Mouse (Mus musculus) kidney, adult 8-10 months (tissue): ENCODE results near the gene Dcdc2c.

Experiments
- DNase-seq, 2 experiments: peaks; one replicate each; pipeline ENCODE4 v3.0.0; 2022

Dcdc2c gene

GRCm38 (mm10) chr12:28552299-28552698 is at the start of gene Dcdc2c:
Dcdc2c (minus strand) TSS chr12:28552399.
- no peak for DNase-seq

- no peak for DNase-seq
These were observed 46.4 kb upstream of the Dcdc2c start for GRCm38 (mm10) chr12:28598526-28598991.

GRCm38 (mm10) chr12:28598110-28598509 is 45.9 kb upstream of the Dcdc2c start:
- no peak for DNase-seq

GRCm38 (mm10) chr12:28597699-28598098 is 45.5 kb upstream of the Dcdc2c start:
- DNase-seq, result no peak

- DNase-seq, result no peak
These were observed 44.7 kb upstream of the Dcdc2c start for GRCm38 (mm10) chr12:28596851-28597250.

- DNase-seq, result no peak
These were observed 38.2 kb upstream of the Dcdc2c start for GRCm38 (mm10) chr12:28590428-28590827.

- peak; percentile 67 to 80 for DNase-seq
These were observed 37.1 kb upstream of the Dcdc2c start for GRCm38 (mm10) chr12:28589090-28589868.

GRCm38 (mm10) chr12:28587949-28588348 is 35.8 kb upstream of the Dcdc2c start:
- no peak for DNase-seq

GRCm38 (mm10) chr12:28584036-28584435 is 31.8 kb upstream of the Dcdc2c start:
- no peak for DNase-seq

GRCm38 (mm10) chr12:28582423-28582822 is 30.2 kb upstream of the Dcdc2c start, which contains the start of gene Allc:
Allc (minus strand) TSS chr12:28582523.
- DNase-seq, result no peak

- DNase-seq, result peak in 1 of 2 experiments; percentile 8
These were observed 26.9 kb upstream of the Dcdc2c start for GRCm38 (mm10) chr12:28579132-28579531.

- DNase-seq, result no peak
These were observed 25.9 kb upstream of the Dcdc2c start for GRCm38 (mm10) chr12:28578147-28578546.

- DNase-seq, result no peak
These were observed 23.3 kb upstream of the Dcdc2c start for GRCm38 (mm10) chr12:28575366-28576070.

- no peak for DNase-seq
These were observed 20.0 kb upstream of the Dcdc2c start for GRCm38 (mm10) chr12:28572241-28572640.

GRCm38 (mm10) chr12:28551775-28552174 is 424 bp downstream of the Dcdc2c start:
- DNase-seq, result no peak

GRCm38 (mm10) chr12:28548887-28549286 is 3.3 kb downstream of the Dcdc2c start:
- no peak for DNase-seq

- no peak for DNase-seq
These were observed 37.9 kb downstream of the Dcdc2c start for GRCm38 (mm10) chr12:28514264-28514775.

- no peak for DNase-seq
These were observed 42.4 kb downstream of the Dcdc2c start for GRCm38 (mm10) chr12:28509699-28510280.

GRCm38 (mm10) chr12:28494289-28494688 is 57.9 kb downstream of the Dcdc2c start:
- no peak for DNase-seq

- DNase-seq, result no peak
These were observed 69.6 kb downstream of the Dcdc2c start for GRCm38 (mm10) chr12:28482483-28483160.

- DNase-seq, result no peak
These were observed 91.2 kb downstream of the Dcdc2c start for GRCm38 (mm10) chr12:28460951-28461431.

- no peak for DNase-seq
These were observed 91.7 kb downstream of the Dcdc2c start for GRCm38 (mm10) chr12:28460523-28460922.

- DNase-seq, result no peak
These were observed 93.4 kb downstream of the Dcdc2c start for GRCm38 (mm10) chr12:28458786-28459185.
